7 mouse cellular contexts compared by ENCODE assay signal in the genomic region with DNA sequence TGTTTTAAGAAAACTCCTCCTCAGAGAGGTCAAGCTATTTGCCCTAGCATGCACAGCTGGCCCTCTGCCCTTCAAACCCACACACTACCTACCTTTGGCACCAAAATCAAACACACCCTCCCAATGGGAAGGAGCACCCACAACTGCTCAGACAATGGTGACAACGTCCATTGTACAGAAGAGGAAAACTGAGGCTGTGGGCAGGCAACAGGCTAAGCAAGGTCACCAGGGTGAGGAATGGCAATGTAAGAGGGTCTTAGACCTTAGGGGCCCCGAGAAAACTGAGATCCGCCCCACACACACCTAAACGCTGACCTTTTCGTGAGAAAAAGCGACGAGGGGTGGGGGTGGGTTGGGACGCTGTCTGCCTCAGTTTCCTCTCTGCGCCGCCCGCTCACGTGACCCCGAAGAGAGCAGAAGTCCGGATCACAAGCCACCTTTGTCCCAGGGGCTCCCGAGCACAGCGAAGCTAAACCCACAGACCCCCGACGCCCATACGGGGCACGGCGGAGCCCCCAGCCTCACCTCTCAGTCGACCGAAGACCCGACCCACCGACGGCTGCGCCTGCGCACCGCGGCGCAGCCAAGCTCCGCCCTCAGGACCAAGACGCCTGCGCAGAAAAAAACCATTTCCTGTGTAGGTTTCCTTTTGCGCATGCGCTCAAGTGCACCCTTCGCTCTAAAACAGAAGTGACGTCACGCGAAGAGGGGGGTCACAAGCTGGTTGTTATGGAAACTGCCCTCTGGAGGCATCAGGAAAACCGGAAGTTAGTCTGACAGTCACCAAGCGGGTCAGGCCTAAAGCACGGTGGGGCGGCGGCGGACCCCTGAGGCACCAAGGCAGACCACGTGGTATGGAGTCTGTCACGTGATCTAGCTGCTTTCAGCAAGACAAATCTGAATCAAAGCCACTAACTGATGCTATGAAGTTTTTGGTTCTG. TPM values are rescaled to one million over a fixed set of nuclear protein-coding genes. Genes with fewer than 3 reads are reported as not detected.
A peak's percentile ranks its signal among the peaks of the same experiment; 100 is the strongest.
DNase-seq lines count a peak whose midpoint lies in the region; ATAC-seq lines count a peak whose summit lies in the region.

Sgta (minus strand) TSS at position 579 of the 941 bp plus-strand sequence.

- peak; percentile 95 for ATAC-seq in intestine, embryonic 16.5 days
- ATAC-seq in midbrain, embryonic 11.5 days (ENCODE audit: low FRiP score): peak; percentile 97

- DNase-seq in adrenal gland, adult 8-10 months: peak; percentile 100
- DNase-seq in embryo, embryonic 9.5 days (ENCODE audit: extremely low spot score): peak; percentile 98
- DNase-seq in gastrocnemius, postnatal 4 days (ENCODE audit: low spot score in 2 of 2): peak; percentile 89 to 98
- peak; percentile 98 to 99 for DNase-seq in left cerebral cortex, postnatal 36 days (ENCODE audit: low spot score in 2 of 2)
- DNase-seq in midbrain, embryonic 11.5 days (ENCODE audit: low spot score, missing footprints): peak; percentile 100
- peak; percentile 100 for DNase-seq in skeletal muscle tissue, adult 2 months (ENCODE audit: low read depth, low spot score)

- peak within 1 kb of the TSS; percentile 41 for H3K27ac ChIP-seq in intestine, embryonic 16.5 days (ENCODE audit: low read length)
- no peak within 1 kb of the TSS for H3K27ac ChIP-seq in midbrain, embryonic 11.5 days (ENCODE audit: low read depth, low read length)

- H3K4me3 ChIP-seq in intestine, embryonic 16.5 days (ENCODE audit: low read length): peak within 1 kb of the TSS; percentile 78
- peak within 1 kb of the TSS; percentile 77 for H3K4me3 ChIP-seq in midbrain, embryonic 11.5 days (ENCODE audit: low read depth, low read length)

- WGBS in intestine, embryonic 16.5 days: under 1% methylated on average over 48 of the region's 48 CpGs
- under 1% methylated on average over 48 of the region's 48 CpGs for WGBS in midbrain, embryonic 11.5 days

- H3K36me3 ChIP-seq in intestine, embryonic 16.5 days (ENCODE audit: control insufficient read depth, insufficient read depth, low read length): 0 out of 2 replicates have a peak, but pooled peaks cover 3% of the 10 kb centered on the region
- H3K36me3 ChIP-seq in midbrain, embryonic 11.5 days (ENCODE audit: control insufficient read depth, insufficient read depth, low read length): no peaks in the 10 kb centered on the region

- H3K4me2 ChIP-seq in intestine, embryonic 16.5 days (ENCODE audit: low read depth, low read length): peak within 1 kb of the TSS; percentile 93
- peak within 1 kb of the TSS; percentile 76 for H3K4me2 ChIP-seq in midbrain, embryonic 11.5 days

- peak within 1 kb of the TSS; percentile 85 for H3K9ac ChIP-seq in intestine, embryonic 16.5 days (ENCODE audit: low read depth, low read length)
- H3K9ac ChIP-seq in midbrain, embryonic 11.5 days (ENCODE audit: low read length): peak within 1 kb of the TSS; percentile 83

- peaks cover 15% of the 10 kb centered on the region for H3K4me1 ChIP-seq in intestine, embryonic 16.5 days (ENCODE audit: control insufficient read depth, insufficient read depth, low read length)
- peaks cover 15% of the 10 kb centered on the region for H3K4me1 ChIP-seq in midbrain, embryonic 11.5 days (ENCODE audit: control insufficient read depth, insufficient read depth, low read length)

- H3K27me3 ChIP-seq in intestine, embryonic 16.5 days (replicated peaks; ENCODE audit: control insufficient read depth, insufficient read depth, low read length): no peaks in the 10 kb centered on the region
- H3K27me3 ChIP-seq in midbrain, embryonic 11.5 days (ENCODE audit: control insufficient read depth, insufficient read depth, low read length): no peaks in the 10 kb centered on the region

- intact Hi-C loops in left cerebral cortex, postnatal 36 days (cut with DNase I): no loop called here

- H3K9me3 ChIP-seq in intestine, embryonic 16.5 days (ENCODE audit: control insufficient read depth, low read length): no peaks in the 10 kb centered on the region
- H3K9me3 ChIP-seq in midbrain, embryonic 11.5 days (ENCODE audit: control insufficient read depth, low read length): no peaks in the 10 kb centered on the region

RNA-seq across cellular contexts. Expression of gene Sgta, which starts in this region (rescaled TPM):
- total RNA-seq in adrenal gland, adult 8-10 months (2022): 100 to 1,000 TPM; 185 to 247 (median 197) TPM
- 100 to 1,000 TPM in 1 of 2 experiments, 10 to 100 TPM in 1; 98.0 to 100 TPM for total RNA-seq in gastrocnemius, postnatal 4 days (2021)
- polyA plus RNA-seq in intestine, embryonic 16.5 days (2015; fragmentation: Nextera tagmentation; extraction: Ambion mirVana): 204 TPM in 2 replicates
- total RNA-seq in left cerebral cortex, postnatal 36 days (2021): 100 to 1,000 TPM; 169 to 176 TPM
- 200 and 232 TPM in 2 replicates for polyA plus RNA-seq in midbrain, embryonic 11.5 days (2014; fragmentation: Nextera tagmentation; extraction: Ambion mirVana)
